Mouse (Mus musculus): ENCODE measurements around the gene Reep3.

Gene Reep3

DNA sequence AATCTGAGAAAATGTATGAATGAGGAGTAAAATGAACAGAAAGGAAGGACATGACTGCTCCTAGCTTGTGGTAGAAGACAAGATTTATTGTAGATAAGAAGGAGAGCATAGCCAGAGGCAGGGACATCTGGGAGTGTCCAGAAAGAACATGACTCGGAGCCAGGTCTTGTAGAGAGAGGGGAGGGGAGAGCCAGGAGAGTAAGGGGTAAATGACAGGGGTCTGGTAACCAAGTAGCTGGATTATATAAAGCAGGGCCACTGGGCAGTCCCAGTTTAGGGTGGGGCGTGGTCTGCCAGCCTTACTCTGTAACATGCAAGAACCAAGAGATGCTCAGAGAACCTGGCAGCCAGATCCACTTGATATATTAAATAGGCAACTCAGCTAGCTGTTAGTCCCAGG, 123.5 kb downstream of the Reep3 start:
- no peak for DNase-seq (ENCODE audit: low spot score)

GRCm38 (mm10) chr10:66970336-66971115, 126.2 kb downstream of the Reep3 start:
- no peak for DNase-seq (ENCODE audit: low spot score)

DNA sequence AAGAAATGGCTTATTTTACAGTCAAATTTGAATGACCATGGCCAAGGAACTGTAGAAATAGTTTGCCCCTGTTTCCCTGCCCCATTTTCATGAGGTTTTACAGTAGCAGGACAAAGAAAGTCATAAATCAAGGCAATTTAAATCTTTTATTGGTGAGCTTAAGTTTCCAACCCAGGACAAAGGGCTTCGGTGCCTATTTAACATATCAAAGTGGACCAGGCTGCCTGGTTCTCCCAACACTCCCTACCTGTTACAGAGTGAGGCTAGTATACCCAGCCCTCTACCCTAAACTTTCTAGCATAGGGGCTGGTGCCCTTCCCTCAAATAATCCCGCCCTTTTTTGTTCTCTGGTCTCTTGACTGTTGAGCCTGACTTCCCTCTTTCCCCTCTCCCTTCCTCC, 127.2 kb downstream of the Reep3 start:
- DNase-seq (ENCODE audit: low spot score), result no peak

- DNase-seq (ENCODE audit: low spot score), result no peak
Measured at GRCm38 (mm10) chr10:66969081-66969480, 127.7 kb downstream of the Reep3 start.

DNA sequence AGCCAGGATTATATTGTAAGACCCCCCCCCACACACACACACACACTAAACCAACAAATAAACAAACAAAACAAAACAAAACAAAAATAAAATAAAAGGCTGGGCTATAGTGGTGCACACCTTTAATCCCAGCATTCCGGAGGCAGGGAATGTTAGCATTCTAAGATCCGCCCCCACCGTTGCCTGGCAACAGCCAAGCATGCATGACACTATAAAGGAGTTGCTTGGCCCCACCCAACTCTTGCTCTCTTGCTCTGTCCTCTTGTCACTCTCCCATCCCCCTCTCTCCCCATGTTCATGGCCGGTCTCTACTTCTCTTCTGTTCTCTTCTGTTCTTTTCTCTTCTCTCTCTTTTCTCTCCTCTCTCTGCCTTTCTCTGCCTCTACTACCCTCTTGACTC, 128.2 kb downstream of the Reep3 start:
- DNase-seq (ENCODE audit: low spot score), result no peak

DNA sequence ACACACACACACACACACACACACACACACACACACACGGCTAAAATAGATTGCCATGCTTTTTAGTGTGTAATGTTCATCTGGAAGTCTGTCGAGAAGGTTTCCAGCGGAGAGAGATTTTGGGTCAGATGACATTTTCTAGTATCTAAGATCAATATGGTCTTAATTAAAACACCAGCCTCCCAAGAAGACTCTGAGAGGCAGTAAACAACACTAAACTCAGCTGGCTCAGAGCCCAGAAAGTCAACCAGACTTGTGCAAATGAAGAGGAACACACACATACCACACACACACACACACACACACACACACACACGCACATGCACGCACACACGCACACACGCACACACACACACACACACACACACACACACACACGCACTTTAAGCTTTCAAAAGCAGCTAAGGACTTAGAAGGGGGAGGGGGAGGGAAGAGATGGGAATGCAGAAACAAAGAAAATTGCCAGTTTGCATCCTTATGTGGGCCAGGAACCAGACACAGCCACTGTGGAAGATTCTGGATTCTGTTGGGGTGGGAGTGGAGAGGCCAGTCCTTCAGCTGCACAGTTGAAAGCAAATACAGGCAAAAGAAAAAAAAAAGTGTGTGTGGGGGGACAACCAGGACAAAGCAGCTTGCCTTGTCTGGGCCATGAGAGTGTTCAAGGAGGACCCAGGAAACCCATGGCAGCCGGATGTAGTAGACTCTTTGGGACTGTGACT, 130.2 kb downstream of the Reep3 start:
- no peak for DNase-seq (ENCODE audit: low spot score)

DNA sequence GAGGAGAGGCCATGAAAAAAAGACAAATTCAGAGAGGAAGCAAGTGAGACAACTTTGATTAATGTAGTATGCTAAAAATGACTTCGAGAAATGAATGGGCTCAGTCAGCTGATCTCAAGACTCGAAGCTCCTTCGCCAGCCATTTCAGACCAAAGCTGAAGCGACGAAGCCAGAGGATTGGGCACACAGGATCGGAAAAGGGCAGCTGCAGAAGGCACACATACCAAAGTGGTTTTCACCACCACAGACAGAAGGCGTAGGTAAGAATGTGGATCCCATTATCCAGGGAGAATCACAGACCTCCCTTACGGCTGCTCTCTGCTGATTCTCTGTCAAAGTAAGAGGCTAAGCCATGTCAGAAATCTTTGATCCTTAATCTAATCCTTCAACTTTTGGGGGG, 136.6 kb downstream of the Reep3 start:
- no peak for DNase-seq (ENCODE audit: low spot score)
